Mouse (Mus musculus): ENCODE measurements at regions not wholly inside any gene's neighbourhood (a gene's known extent, or its start where the extent isn't known, plus 50 kb on each side); places are given as distances from the start of the nearest gene placed in this dataset.
"Not testable (repeated sequence)": the region's sequence is repeated elsewhere in the genome, so short reads cannot be mapped to it uniquely, and the experiment has no call there.

DNA sequence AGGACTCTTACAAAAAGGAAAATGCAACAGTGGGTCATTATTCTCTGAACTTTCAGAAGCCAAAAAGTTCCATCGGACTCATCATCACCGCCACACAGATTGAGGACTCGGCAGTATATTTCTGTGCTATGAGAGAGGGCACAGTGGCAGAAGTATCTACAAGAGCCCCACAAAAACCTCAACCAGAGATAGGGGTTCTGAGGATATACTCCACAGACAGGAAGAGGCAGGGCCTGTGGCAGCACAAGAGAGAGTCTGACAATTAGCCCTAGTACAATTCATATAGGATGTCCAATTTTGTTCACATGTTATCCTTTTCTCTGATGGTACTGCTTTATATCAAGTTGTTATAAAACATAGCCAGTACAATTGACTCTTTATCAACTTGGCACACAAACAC is 552.1 kb upstream of the Olfr1507 start:
- not testable (repeated sequence) for H3K36me3 ChIP-seq (replicated peaks; ENCODE audit: control insufficient read depth, insufficient read depth, low read depth, low read length); H3K27me3 ChIP-seq (ENCODE audit: control insufficient read depth, insufficient read depth, low read length); H3K9me3 ChIP-seq (replicated peaks; ENCODE audit: control insufficient read depth, low read length); DNase-seq (ENCODE audit: low spot score); H3K4me1 ChIP-seq (ENCODE audit: control insufficient read depth, insufficient read depth, low read length); H3K27ac ChIP-seq (replicated peaks; ENCODE audit: low read depth, low read length); H3K9ac ChIP-seq (replicated peaks; ENCODE audit: low read length); ATAC-seq (replicated peaks; ENCODE audit: insufficient number of reproducible peaks, low FRiP score, low TSS enrichment, low read depth); H3K4me2 ChIP-seq (ENCODE audit: low read depth, low read length); H3K4me3 ChIP-seq (ENCODE audit: low read depth, low read length)
- WGBS, result 100% methylated on average over 3 of the region's 3 CpGs

DNA sequence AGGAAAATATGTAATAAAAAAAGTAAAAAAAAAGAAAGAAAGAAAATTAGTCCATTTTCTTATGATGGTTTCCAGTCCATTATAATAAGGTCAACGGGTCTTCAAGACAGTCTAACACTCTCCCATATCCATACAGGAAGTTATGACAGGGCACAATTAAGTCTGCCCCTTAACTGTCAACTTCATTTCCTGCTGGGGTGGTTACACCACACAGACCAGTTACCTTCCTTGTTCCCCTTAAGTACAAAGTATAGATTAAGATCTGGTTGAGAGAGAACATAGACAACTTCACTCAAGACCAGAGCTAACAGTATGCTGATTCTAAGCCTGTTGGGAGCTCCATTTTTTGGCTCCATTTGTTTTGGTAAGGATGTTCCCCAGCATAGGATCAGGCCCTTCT is 551.4 kb upstream of the Olfr1507 start:
- H3K27me3 ChIP-seq (ENCODE audit: control insufficient read depth, insufficient read depth, low read length); H3K36me3 ChIP-seq (replicated peaks; ENCODE audit: control insufficient read depth, insufficient read depth, low read depth, low read length); H3K9ac ChIP-seq (replicated peaks; ENCODE audit: low read length); H3K27ac ChIP-seq (replicated peaks; ENCODE audit: low read depth, low read length); H3K9me3 ChIP-seq (replicated peaks; ENCODE audit: control insufficient read depth, low read length); H3K4me2 ChIP-seq (ENCODE audit: low read depth, low read length); H3K4me3 ChIP-seq (ENCODE audit: low read depth, low read length); ATAC-seq (replicated peaks; ENCODE audit: insufficient number of reproducible peaks, low FRiP score, low TSS enrichment, low read depth); H3K4me1 ChIP-seq (ENCODE audit: control insufficient read depth, insufficient read depth, low read length); DNase-seq (ENCODE audit: low spot score): not testable (repeated sequence)
- 73% methylated on average over 1 of the region's 1 CpGs for WGBS

GRCm38 (mm10) chr14:53045331-53045730 is 549.8 kb upstream of the Olfr1507 start:
- not testable (repeated sequence) for H3K9ac ChIP-seq (replicated peaks; ENCODE audit: low read length); ATAC-seq (replicated peaks; ENCODE audit: insufficient number of reproducible peaks, low FRiP score, low TSS enrichment, low read depth); H3K4me3 ChIP-seq (ENCODE audit: low read depth, low read length); H3K36me3 ChIP-seq (replicated peaks; ENCODE audit: control insufficient read depth, insufficient read depth, low read depth, low read length); H3K4me2 ChIP-seq (ENCODE audit: low read depth, low read length); H3K27me3 ChIP-seq (ENCODE audit: control insufficient read depth, insufficient read depth, low read length); H3K4me1 ChIP-seq (ENCODE audit: control insufficient read depth, insufficient read depth, low read length); H3K27ac ChIP-seq (replicated peaks; ENCODE audit: low read depth, low read length); H3K9me3 ChIP-seq (replicated peaks; ENCODE audit: control insufficient read depth, low read length)
- peak; percentile 29 for DNase-seq (ENCODE audit: low spot score)
- WGBS, result 71% methylated on average over 3 of the region's 3 CpGs

GRCm38 (mm10) chr14:53044101-53044500 is 548.6 kb upstream of the Olfr1507 start:
- not testable (repeated sequence) for ATAC-seq (replicated peaks; ENCODE audit: insufficient number of reproducible peaks, low FRiP score, low TSS enrichment, low read depth); DNase-seq (ENCODE audit: low spot score)

GRCm38 (mm10) chr14:53042016-53042415 is 546.5 kb upstream of the Olfr1507 start:
- H3K36me3 ChIP-seq (replicated peaks; ENCODE audit: control insufficient read depth, insufficient read depth, low read depth, low read length); H3K9ac ChIP-seq (replicated peaks; ENCODE audit: low read length); ATAC-seq (replicated peaks; ENCODE audit: insufficient number of reproducible peaks, low FRiP score, low TSS enrichment, low read depth); H3K4me2 ChIP-seq (ENCODE audit: low read depth, low read length); H3K4me1 ChIP-seq (ENCODE audit: control insufficient read depth, insufficient read depth, low read length); H3K4me3 ChIP-seq (ENCODE audit: low read depth, low read length); H3K9me3 ChIP-seq (replicated peaks; ENCODE audit: control insufficient read depth, low read length); H3K27ac ChIP-seq (replicated peaks; ENCODE audit: low read depth, low read length); H3K27me3 ChIP-seq (ENCODE audit: control insufficient read depth, insufficient read depth, low read length): not testable (repeated sequence)
- WGBS, result 21% methylated on average over 3 of the region's 3 CpGs
- DNase-seq (ENCODE audit: low spot score), result peak; percentile 6

More at GRCm38 (mm10) chr14:53044101-53044500, 548.6 kb upstream of the Olfr1507 start:
- WGBS, result 65% methylated on average over 3 of the region's 4 CpGs
- not testable (repeated sequence) for H3K9ac ChIP-seq (replicated peaks; ENCODE audit: low read length); H3K4me1 ChIP-seq (ENCODE audit: control insufficient read depth, insufficient read depth, low read length); H3K4me2 ChIP-seq (ENCODE audit: low read depth, low read length); H3K4me3 ChIP-seq (ENCODE audit: low read depth, low read length); H3K27me3 ChIP-seq (ENCODE audit: control insufficient read depth, insufficient read depth, low read length); H3K9me3 ChIP-seq (replicated peaks; ENCODE audit: control insufficient read depth, low read length); H3K36me3 ChIP-seq (replicated peaks; ENCODE audit: control insufficient read depth, insufficient read depth, low read depth, low read length); H3K27ac ChIP-seq (replicated peaks; ENCODE audit: low read depth, low read length)

DNA sequence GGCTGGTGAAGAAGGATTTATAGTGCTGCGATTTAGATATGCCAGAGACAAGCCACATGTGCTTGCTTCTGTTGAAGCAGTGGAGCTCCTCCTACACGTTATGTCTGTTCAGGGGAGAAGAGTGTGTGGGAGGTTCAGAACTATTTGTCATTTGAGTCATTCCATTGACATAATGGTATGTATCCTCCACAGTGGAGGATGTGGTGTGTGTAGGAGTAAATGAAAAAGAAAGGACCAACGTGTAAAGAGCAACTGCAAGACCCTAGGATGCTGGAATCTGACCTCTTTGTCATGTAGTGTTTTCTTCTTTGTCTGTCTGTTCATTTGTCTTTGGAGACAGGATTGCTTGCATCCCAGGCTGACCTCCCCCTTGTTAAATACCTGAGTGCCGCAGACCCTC is 543.9 kb upstream of the Olfr1507 start:
- H3K27ac ChIP-seq (replicated peaks; ENCODE audit: low read depth, low read length); H3K4me3 ChIP-seq (ENCODE audit: low read depth, low read length); DNase-seq (ENCODE audit: low spot score); ATAC-seq (replicated peaks; ENCODE audit: insufficient number of reproducible peaks, low FRiP score, low TSS enrichment, low read depth); H3K4me2 ChIP-seq (ENCODE audit: low read depth, low read length); H3K9ac ChIP-seq (replicated peaks; ENCODE audit: low read length); H3K4me1 ChIP-seq (ENCODE audit: control insufficient read depth, insufficient read depth, low read length); H3K36me3 ChIP-seq (replicated peaks; ENCODE audit: control insufficient read depth, insufficient read depth, low read depth, low read length); H3K9me3 ChIP-seq (replicated peaks; ENCODE audit: control insufficient read depth, low read length); H3K27me3 ChIP-seq (ENCODE audit: control insufficient read depth, insufficient read depth, low read length): not testable (repeated sequence)
- 81% methylated on average over 4 of the region's 4 CpGs for WGBS

- not testable (repeated sequence) for H3K36me3 ChIP-seq (replicated peaks; ENCODE audit: control insufficient read depth, insufficient read depth, low read depth, low read length); H3K4me2 ChIP-seq (ENCODE audit: low read depth, low read length); H3K9ac ChIP-seq (replicated peaks; ENCODE audit: low read length); DNase-seq (ENCODE audit: low spot score); H3K4me1 ChIP-seq (ENCODE audit: control insufficient read depth, insufficient read depth, low read length); H3K9me3 ChIP-seq (replicated peaks; ENCODE audit: control insufficient read depth, low read length); H3K4me3 ChIP-seq (ENCODE audit: low read depth, low read length); H3K27ac ChIP-seq (replicated peaks; ENCODE audit: low read depth, low read length); ATAC-seq (replicated peaks; ENCODE audit: insufficient number of reproducible peaks, low FRiP score, low TSS enrichment, low read depth); H3K27me3 ChIP-seq (ENCODE audit: control insufficient read depth, insufficient read depth, low read length)
- WGBS, result no CpG with 5 or more reads among the region's 4 CpGs
Measured at GRCm38 (mm10) chr14:53034940-53035339, 539.4 kb upstream of the Olfr1507 start.

DNA sequence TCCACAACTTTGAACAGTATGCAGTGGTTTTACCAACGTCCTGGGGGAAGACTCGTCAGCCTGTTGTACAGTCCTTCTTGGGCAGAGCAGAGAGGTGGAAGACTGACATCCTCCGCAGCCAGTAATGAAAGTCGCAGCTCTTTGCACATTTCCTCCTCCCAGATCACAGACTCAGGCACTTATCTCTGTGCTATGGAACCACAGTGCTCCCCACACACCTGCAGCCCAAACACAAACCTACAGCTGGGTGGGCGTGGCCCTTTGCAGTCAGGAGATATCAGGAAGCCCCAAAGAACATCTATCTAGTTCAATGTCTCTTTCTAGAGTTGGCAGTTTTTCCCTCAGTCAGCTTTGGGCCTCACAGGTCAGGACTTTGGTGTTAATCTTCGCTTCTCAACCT is 537.7 kb upstream of the Olfr1507 start:
- 80% methylated on average over 1 of the region's 6 CpGs for WGBS
- H3K4me2 ChIP-seq (ENCODE audit: low read depth, low read length); H3K4me1 ChIP-seq (ENCODE audit: control insufficient read depth, insufficient read depth, low read length); H3K4me3 ChIP-seq (ENCODE audit: low read depth, low read length); H3K36me3 ChIP-seq (replicated peaks; ENCODE audit: control insufficient read depth, insufficient read depth, low read depth, low read length); H3K27ac ChIP-seq (replicated peaks; ENCODE audit: low read depth, low read length); H3K27me3 ChIP-seq (ENCODE audit: control insufficient read depth, insufficient read depth, low read length); ATAC-seq (replicated peaks; ENCODE audit: insufficient number of reproducible peaks, low FRiP score, low TSS enrichment, low read depth); H3K9ac ChIP-seq (replicated peaks; ENCODE audit: low read length); H3K9me3 ChIP-seq (replicated peaks; ENCODE audit: control insufficient read depth, low read length); DNase-seq (ENCODE audit: low spot score): not testable (repeated sequence)

Measured in embryonic facial prominence, embryonic 11.5 days (tissue).